Mouse (Mus musculus): ENCODE results near the gene Rreb1.

Rreb1 gene

GRCm38 (mm10) chr13:37941138-37941645 lies 163.0 kb downstream of the Rreb1 start:
- in situ Hi-C loops (cut with MboI, MseI) = loop anchor here (10.0 to 25.0 kb wide), 2 partner anchors 476 to 479 kb away; no protein-coding TSS in a partner anchor

- in situ Hi-C loops (cut with MboI, MseI) = loop anchor here (10.0 to 25.0 kb wide), 2 partner anchors 477 to 480 kb away; no protein-coding TSS in a partner anchor
These were observed 164.0 kb downstream of the Rreb1 start for GRCm38 (mm10) chr13:37941950-37942886.

- in situ Hi-C loops (cut with MboI, MseI) = loop anchor here (10.0 to 25.0 kb wide), 2 partner anchors 478 to 481 kb away; no protein-coding TSS in a partner anchor
These were observed 164.7 kb downstream of the Rreb1 start for GRCm38 (mm10) chr13:37942887-37943331.

GRCm38 (mm10) chr13:37943466-37943865 lies 165.3 kb downstream of the Rreb1 start:
- in situ Hi-C loops (cut with MboI, MseI) = loop anchor here (10.0 to 25.0 kb wide), 2 partner anchors 479 to 481 kb away; no protein-coding TSS in a partner anchor

GRCm38 (mm10) chr13:37944306-37944705 lies 166.1 kb downstream of the Rreb1 start:
- in situ Hi-C loops (cut with MboI, MseI) = loop anchor here (10.0 to 25.0 kb wide), 2 partner anchors 480 to 482 kb away; no protein-coding TSS in a partner anchor

GRCm38 (mm10) chr13:37945392-37945791 lies 167.2 kb downstream of the Rreb1 start:
- in situ Hi-C loops (cut with MboI, MseI) = loop anchor here (5.0 to 25.0 kb wide), 3 partner anchors 423 to 483 kb away; no protein-coding TSS in a partner anchor

GRCm38 (mm10) chr13:37946734-37947133 lies 168.5 kb downstream of the Rreb1 start:
- in situ Hi-C loops (cut with MboI, MseI) = loop anchor here (5.0 to 25.0 kb wide), 3 partner anchors 424 to 484 kb away; no protein-coding TSS in a partner anchor

GRCm38 (mm10) chr13:37952981-37953380 lies 174.8 kb downstream of the Rreb1 start:
- in situ Hi-C loops (cut with MboI, MseI) = no loop called here

- in situ Hi-C loops (cut with MboI, MseI) = no loop called here
These were observed 176.1 kb downstream of the Rreb1 start for GRCm38 (mm10) chr13:37954318-37954717.

GRCm38 (mm10) chr13:37958498-37959238 lies 180.5 kb downstream of the Rreb1 start:
- in situ Hi-C loops (cut with MboI, MseI) = no loop called here

- in situ Hi-C loops (cut with MboI, MseI) = no loop called here
These were observed 181.2 kb downstream of the Rreb1 start for GRCm38 (mm10) chr13:37959239-37959907.

- in situ Hi-C loops (cut with MboI, MseI) = no loop called here
These were observed 181.7 kb downstream of the Rreb1 start for GRCm38 (mm10) chr13:37959936-37960335.

- in situ Hi-C loops (cut with MboI, MseI) = no loop called here
These were observed 184.3 kb downstream of the Rreb1 start for GRCm38 (mm10) chr13:37962541-37962940.

- in situ Hi-C loops (cut with MboI, MseI) = no loop called here
These were observed 185.3 kb downstream of the Rreb1 start for GRCm38 (mm10) chr13:37963354-37964007.

- in situ Hi-C loops (cut with MboI, MseI) = no loop called here
These were observed 186.2 kb downstream of the Rreb1 start for GRCm38 (mm10) chr13:37964128-37965087.

- in situ Hi-C loops (cut with MboI, MseI) = no loop called here
These were observed 187.1 kb downstream of the Rreb1 start for GRCm38 (mm10) chr13:37965126-37965914.

- in situ Hi-C loops (cut with MboI, MseI) = no loop called here
These were observed 188.3 kb downstream of the Rreb1 start for GRCm38 (mm10) chr13:37966256-37967051.

GRCm38 (mm10) chr13:37967052-37967437 lies 188.8 kb downstream of the Rreb1 start:
- in situ Hi-C loops (cut with MboI, MseI) = no loop called here

Data from T-helper 17 cell (primary cell).